Mouse (Mus musculus) testis, adult 2 months (tissue): ENCODE data around the gene Itgb3.

Experiments used
- CTCF ChIP-seq: fragments of 200-500 bp; IDR thresholded peaks from 2 replicates; pipeline ENCODE4 v1.5.1; 2012; ENCODE audit warnings: low read depth, mild to moderate bottlenecking, inconsistent platforms, low read length, moderate library complexity; ENCODE audit not compliant: control insufficient read depth, insufficient read depth, insufficient replicate concordance
- POLR2A ChIP-seq: fragments of 200-500 bp; IDR thresholded peaks from 2 replicates; pipeline ENCODE4 v1.6.1; 2012; ENCODE audit warnings: low read depth, mild to moderate bottlenecking, inconsistent platforms, low read length, moderate library complexity; ENCODE audit not compliant: control insufficient read depth

- TF ChIP-seq POLR2A (no peak), CTCF (peak; percentile 76; the same call in 1 of the 2 replicates)
Observed at GRCm38 (mm10) chr11:104590148-104590547, 17.7 kb upstream of the Itgb3 start.
